Mouse (Mus musculus): ENCODE data around the gene Gm1043. TPM values are rescaled to one million over a fixed set of nuclear protein-coding genes. Genes with fewer than 3 reads are reported as not detected.
A peak's percentile ranks its signal among the peaks of the same experiment; 100 is the strongest.

Gene Gm1043
- polyA plus RNA-seq, 1 experiment from 2014 or later: 0.36 TPM

DNA sequence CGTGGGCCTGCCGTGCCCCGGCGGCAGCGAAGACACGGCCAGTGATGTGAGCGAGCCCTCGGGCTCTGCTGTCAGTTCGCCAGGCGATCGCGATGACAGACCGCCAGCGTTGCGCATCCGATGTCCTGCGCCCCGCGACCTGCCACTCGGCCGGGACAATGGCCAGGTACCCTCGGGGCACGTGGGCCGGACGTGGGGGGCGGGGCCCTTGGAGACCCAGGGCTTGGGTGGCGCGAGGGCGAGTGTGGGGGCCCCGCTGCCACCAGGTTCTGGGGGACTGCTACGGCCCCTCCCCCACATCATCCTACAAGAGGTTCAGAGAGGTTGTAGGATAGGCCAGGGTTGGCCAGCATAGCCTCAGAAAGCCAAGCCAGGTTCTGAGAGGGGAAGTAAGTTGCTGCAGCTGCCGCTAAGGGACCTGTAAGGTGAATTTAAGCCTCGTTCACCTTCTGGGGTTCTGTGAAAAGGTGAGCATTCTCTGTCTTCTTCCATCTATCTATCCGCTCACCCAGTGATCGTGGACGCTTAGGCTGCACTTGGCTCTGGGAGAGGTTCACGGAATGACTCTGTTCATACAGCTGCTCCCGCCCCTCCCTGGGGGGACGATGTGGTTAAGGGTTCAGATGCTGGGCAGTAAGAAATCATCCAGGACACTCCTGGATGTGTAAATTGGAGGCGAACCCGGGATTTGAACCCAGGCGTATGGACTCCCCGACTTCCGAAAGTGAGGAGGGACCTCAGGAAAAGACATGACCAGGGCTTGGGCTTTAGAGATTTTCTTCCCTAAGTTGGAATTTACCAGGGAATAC lies 157.4 kb downstream of the Gm1043 start:
- Histone ChIP-seq H3K4me1 (peaks cover 44% of the 10 kb centered on the region), H3K4me3 (peak overlapping the region; percentile 74), H3K9ac (peak overlapping the region; percentile 88), H3K36me3 (no peaks in the 10 kb centered on the region), H3K27me3 (peaks cover 63% of the 10 kb centered on the region), H3K27ac (peak overlapping the region; percentile 98), H3K4me2 (replicated peaks) (peak overlapping the region; percentile 74), H3K9me3 (replicated peaks) (no peaks in the 10 kb centered on the region)
- no peak for ATAC-seq (ENCODE audit: low FRiP score)
- WGBS: 9% methylated on average over 44 of the region's 44 CpGs

DNA sequence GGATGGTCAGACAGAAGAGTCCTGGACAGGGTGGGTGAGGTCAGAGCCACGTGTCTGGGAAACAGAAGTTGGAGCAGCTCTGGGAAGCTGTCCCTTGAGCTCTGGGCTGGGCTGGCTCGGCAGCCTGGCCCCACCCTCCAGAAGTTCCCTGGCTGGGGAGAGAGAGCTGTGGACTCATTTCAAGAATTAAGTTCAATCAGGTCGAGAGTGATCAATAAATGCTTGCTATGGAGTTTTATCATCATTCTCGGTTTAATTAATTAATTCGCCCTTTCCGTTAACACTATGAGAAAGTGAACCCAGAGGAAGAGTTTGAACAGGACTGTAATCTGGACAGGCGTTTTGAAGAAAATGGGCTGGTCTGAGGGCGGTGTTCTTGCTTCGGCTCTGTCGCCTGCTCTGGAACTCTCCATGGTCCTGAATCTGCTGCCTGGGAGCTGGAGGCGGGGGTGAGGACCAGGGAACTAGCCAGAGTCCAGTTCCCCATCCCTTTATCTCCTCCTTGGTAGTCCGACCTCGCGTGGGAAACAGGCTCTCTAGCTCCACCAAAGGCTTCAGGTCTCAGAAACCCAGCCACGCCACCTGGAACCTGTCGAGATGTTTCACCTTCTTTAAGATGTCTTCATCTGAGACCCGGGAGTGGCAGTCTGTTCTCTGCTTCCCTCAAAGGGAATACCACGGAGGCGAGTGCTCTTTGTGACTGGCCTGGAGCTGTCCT lies 158.2 kb downstream of the Gm1043 start:
- peaks cover 63% of the 10 kb centered on the region for H3K27me3 ChIP-seq
- no peak for ATAC-seq (ENCODE audit: low FRiP score)
- no peaks in the 10 kb centered on the region for H3K9me3 ChIP-seq (replicated peaks)
- peak overlapping the region; percentile 74 for H3K4me3 ChIP-seq
- WGBS: 2% methylated on average over 19 of the region's 19 CpGs
- peaks cover 51% of the 10 kb centered on the region for H3K4me1 ChIP-seq
- peak overlapping the region; percentile 98 for H3K27ac ChIP-seq
- H3K9ac ChIP-seq: peak overlapping the region; percentile 88
- H3K4me2 ChIP-seq (replicated peaks): peak overlapping the region; percentile 74
- H3K36me3 ChIP-seq: no peaks in the 10 kb centered on the region

DNA sequence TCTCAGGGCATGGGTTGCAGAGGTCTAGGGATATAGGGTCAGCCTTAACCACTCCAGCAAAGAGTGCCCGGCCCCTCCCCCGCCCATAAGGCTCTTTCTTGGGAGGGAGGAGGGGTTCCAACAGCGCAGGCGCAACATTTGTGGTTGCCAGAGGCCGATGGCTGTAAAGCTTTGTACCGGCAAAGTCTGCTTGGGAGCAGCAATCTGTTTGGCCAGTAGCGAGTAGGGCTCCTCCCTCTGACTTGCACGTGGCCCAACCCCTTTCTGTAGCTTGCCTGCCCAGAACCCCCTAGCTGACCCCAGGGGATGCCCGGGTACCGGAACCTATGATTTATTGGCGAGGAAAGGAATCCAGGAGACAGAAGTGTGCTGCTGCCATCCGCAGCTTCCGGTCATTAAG lies 159.0 kb downstream of the Gm1043 start:
- Histone ChIP-seq H3K27ac (peak overlapping the region; percentile 98), H3K4me3 (peak overlapping the region; percentile 74), H3K4me2 (replicated peaks) (peak overlapping the region; percentile 74), H3K36me3 (no peaks in the 10 kb centered on the region), H3K9me3 (replicated peaks) (no peaks in the 10 kb centered on the region), H3K27me3 (peaks cover 63% of the 10 kb centered on the region), H3K4me1 (peaks cover 60% of the 10 kb centered on the region), H3K9ac (peak overlapping the region; percentile 88)
- under 1% methylated on average over 13 of the region's 13 CpGs for WGBS
- ATAC-seq (ENCODE audit: low FRiP score): peak; percentile 30

DNA sequence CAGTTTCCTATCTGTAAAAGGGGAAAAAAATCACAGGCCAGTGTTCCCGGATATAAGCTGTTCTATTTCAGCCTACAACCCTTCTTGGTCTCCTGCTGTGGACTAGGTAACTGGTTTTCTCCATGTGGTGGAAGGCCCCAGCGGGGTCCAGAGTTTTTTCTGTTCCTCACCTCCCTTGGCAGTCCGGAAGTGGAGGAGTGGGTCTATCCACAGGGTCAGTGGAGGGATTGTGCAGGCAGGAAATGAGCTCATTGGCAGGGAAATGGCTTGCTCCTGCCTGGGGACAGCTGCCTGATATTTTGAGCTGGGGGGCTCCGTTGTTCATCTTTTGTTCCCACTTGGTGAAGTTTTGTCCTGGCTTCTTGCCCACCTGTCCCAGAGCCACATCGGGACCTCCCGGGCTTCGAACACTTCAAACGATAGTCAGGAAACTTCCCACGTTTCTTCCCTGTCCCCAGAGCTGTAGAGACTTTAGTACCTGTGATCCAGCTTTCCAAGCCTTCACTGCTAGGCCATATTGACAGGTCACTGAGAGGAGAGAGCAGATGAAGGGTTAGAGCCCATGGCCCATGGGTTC lies 159.6 kb downstream of the Gm1043 start:
- ATAC-seq (ENCODE audit: low FRiP score): no peak
- 34% methylated on average over 9 of the region's 9 CpGs for WGBS
- peaks cover 66% of the 10 kb centered on the region for H3K4me1 ChIP-seq
- peak overlapping the region; percentile 88 for H3K9ac ChIP-seq
- peak overlapping the region; percentile 98 for H3K27ac ChIP-seq
- no peaks in the 10 kb centered on the region for H3K9me3 ChIP-seq (replicated peaks)
- peak overlapping the region; percentile 74 for H3K4me3 ChIP-seq
- no peaks in the 10 kb centered on the region for H3K36me3 ChIP-seq
- peaks cover 58% of the 10 kb centered on the region for H3K27me3 ChIP-seq
- H3K4me2 ChIP-seq (replicated peaks): peak overlapping the region; percentile 74

DNA sequence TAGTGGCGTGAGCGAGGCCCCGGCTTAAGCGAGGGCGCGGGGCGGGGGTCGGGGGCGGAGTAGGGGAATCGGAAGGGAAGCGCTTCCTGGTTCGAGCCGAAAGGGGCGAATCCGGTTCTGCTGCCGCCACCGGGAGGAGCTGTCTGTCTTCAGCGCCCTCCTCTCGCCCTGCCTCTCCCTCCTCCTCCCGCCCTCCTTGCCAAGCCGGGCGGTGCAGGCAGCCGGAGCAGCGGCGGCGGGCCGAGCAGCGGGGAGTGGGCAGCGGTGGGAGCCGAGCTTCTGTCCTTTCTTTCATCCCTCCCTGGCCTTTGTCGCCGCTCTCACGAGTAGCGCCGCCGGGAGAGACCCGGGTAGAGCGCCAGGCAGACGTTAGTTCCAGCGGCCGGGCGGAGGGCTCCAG lies 160.5 kb downstream of the Gm1043 start:
- Histone ChIP-seq H3K27me3 (peaks cover 49% of the 10 kb centered on the region), H3K9me3 (replicated peaks) (no peaks in the 10 kb centered on the region), H3K9ac (peak overlapping the region; percentile 88), H3K27ac (peak overlapping the region; percentile 98), H3K4me2 (replicated peaks) (peak overlapping the region; percentile 74), H3K4me1 (peaks cover 69% of the 10 kb centered on the region), H3K4me3 (peak overlapping the region; percentile 74), H3K36me3 (no peaks in the 10 kb centered on the region)
- peak; percentile 46 for ATAC-seq (ENCODE audit: low FRiP score)
- WGBS: under 1% methylated on average over 40 of the region's 42 CpGs

DNA sequence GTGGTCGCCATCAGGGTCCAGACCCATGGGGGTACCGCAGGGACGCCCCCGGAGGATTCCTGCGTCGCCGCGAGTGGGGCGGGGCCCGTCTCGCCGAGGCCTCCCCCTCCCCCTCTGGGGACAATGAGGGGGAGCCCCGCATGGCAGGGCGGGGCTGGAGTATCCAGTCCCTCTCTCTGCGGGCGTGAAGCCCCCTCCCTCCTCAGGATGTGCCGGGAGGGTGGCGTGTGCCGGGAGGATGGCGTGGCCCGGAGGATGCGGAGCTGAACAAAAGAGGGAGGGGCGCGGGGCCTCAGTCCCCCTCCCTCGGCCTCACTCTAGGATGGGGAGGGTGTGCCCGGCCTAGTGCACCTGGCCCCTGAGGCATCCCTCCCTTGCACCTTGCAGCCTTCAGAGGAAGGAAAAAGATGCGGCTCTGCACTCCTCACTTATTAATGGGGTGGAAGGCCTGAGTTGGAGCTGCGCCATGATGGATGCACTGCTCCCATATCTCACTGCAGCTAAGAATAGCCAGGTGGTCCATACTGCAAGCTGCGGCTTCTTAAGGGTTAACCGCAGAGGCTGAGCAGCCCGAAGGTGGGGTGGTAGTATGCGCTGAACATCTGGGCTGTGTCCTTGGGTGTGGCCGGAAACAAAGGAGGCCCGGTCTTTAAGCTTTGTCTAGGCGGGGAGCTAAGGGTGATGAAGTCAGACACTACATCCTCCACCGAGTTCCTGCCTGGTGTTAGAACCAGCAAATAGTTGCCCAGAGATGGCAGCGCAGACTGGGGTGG lies 161.2 kb downstream of the Gm1043 start:
- ATAC-seq (ENCODE audit: low FRiP score): peak; percentile 71
- peak overlapping the region; percentile 88 for H3K9ac ChIP-seq
- 2% methylated on average over 35 of the region's 37 CpGs for WGBS
- H3K4me1 ChIP-seq: peaks cover 64% of the 10 kb centered on the region
- H3K9me3 ChIP-seq (replicated peaks): no peaks in the 10 kb centered on the region
- peak overlapping the region; percentile 74 for H3K4me2 ChIP-seq (replicated peaks)
- H3K27me3 ChIP-seq: peaks cover 42% of the 10 kb centered on the region
- H3K36me3 ChIP-seq: no peaks in the 10 kb centered on the region
- H3K4me3 ChIP-seq: peak overlapping the region; percentile 74
- H3K27ac ChIP-seq: peak overlapping the region; percentile 98

DNA sequence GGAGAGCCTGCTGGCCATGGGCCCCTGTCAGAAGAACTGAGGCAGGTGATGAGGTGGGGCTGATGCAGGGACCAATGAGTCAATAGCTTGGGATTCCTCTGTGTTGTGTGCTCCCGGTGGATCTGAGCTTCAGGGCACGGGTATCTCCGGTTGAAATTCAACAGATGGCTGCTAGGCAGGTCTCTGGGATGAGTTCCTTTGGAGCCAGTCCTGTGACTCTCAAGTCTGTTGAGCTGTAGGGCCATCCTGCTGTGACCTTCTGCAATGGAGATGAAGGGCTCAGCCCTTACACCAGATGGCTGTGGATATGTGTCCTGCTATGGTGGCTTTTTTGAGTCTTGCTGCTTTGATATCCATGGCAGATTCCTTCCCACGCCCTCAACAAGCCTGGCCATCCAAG lies 162.3 kb downstream of the Gm1043 start:
- Histone ChIP-seq H3K4me3 (peak overlapping the region; percentile 74), H3K4me1 (peaks cover 65% of the 10 kb centered on the region), H3K9ac (peak overlapping the region; percentile 88), H3K27ac (peak overlapping the region; percentile 98), H3K27me3 (peaks cover 31% of the 10 kb centered on the region), H3K36me3 (0 out of 2 replicates have a peak, but pooled peaks cover 3% of the 10 kb centered on the region), H3K4me2 (replicated peaks) (peak overlapping the region; percentile 74), H3K9me3 (replicated peaks) (no peaks in the 10 kb centered on the region)
- 38% methylated on average over 4 of the region's 4 CpGs for WGBS
- ATAC-seq (ENCODE audit: low FRiP score): no peak

DNA sequence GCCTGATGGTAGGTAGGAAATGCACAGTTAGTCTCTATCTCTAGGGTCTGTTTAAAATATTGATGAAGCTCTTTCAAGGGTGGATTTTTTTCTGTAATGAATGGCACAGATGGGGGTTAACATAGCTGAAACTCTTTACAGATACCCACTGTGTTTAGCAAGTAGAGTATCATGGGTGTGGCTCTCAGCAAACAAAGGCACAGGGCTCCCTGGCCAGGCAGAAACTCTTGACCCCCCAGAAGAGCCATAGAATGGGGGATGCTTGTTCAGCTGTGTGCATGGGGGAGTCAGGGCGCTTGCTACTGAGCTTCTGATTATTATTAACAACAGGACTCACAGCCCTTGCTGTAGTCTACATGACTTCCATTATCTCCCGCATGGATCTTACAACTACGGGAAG lies 163.7 kb downstream of the Gm1043 start:
- peaks cover 62% of the 10 kb centered on the region for H3K4me1 ChIP-seq
- peak overlapping the region; percentile 58 for H3K9ac ChIP-seq
- peak overlapping the region; percentile 74 for H3K4me3 ChIP-seq
- peaks cover 10% of the 10 kb centered on the region; the same call in 1 of the 2 replicates for H3K36me3 ChIP-seq
- ATAC-seq (ENCODE audit: low FRiP score): no peak
- peak overlapping the region; percentile 74 for H3K4me2 ChIP-seq (replicated peaks)
- no peak overlapping the region for H3K27ac ChIP-seq
- 67% methylated on average over 3 of the region's 3 CpGs for WGBS
- peaks cover 19% of the 10 kb centered on the region for H3K27me3 ChIP-seq
- H3K9me3 ChIP-seq (replicated peaks): no peaks in the 10 kb centered on the region

DNA sequence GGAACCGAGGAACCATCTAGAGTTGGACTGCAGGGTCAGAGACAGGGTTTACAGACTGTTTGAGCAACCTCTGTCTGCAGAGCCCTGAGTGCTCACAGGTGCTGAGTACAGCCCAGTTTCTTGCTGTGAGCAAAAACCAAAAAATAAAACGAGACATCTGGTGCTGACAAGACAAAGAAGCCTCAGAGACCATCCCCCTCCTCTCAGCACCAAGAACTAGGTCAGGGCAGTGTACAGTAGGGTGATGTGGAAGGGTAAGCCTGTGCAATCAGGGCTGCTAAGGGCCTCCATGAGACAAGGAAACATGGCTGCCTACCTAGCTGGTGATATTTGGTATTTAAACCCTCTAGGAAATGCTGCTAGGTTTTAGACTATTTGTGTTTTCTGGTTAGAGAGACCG lies 166.4 kb downstream of the Gm1043 start:
- Histone ChIP-seq H3K27me3 (no peaks in the 10 kb centered on the region), H3K9ac (no peak overlapping the region), H3K36me3 (peaks cover 10% of the 10 kb centered on the region; the same call in 1 of the 2 replicates), H3K4me2 (replicated peaks) (no peak overlapping the region), H3K9me3 (replicated peaks) (no peaks in the 10 kb centered on the region), H3K4me3 (no peak overlapping the region), H3K27ac (no peak overlapping the region), H3K4me1 (peaks cover 70% of the 10 kb centered on the region)
- ATAC-seq (ENCODE audit: low FRiP score): no peak
- WGBS: 84% methylated on average over 3 of the region's 3 CpGs

DNA sequence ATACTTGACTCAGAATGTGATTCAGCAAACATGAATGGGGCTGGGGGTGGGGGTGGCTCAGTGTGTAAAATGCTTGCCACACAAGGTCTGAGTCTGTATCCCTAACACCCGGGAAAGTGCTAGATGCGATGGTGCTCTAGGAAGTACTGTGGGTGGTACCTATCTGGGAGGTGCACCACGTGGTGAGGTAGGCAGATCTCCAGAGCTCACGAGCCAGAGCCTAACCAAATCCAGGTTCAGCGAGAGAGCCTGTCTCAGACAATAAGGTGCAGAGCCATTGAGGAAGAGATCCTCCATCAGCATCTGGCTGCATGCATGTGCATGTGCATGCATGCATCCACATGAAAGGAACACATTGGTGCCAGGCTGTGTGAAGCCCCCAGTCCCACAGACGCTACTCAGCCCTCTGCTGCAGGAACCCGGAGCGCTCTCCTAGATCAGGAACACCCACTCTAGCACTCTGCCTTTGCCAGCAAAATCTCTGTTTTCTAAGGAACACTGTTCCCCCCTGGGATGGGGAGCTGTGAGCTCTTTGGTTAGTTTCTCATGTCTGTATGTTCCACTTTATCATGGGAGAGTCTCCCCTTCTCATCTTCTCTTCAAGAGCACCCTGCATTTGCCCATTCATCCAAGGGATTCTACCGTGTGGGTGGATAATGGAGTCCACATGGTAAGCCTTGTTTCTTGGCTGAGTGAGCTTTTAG lies 167.1 kb downstream of the Gm1043 start:
- Histone ChIP-seq H3K27ac (no peak overlapping the region), H3K9ac (no peak overlapping the region), H3K4me3 (no peak overlapping the region), H3K9me3 (replicated peaks) (no peaks in the 10 kb centered on the region), H3K27me3 (no peaks in the 10 kb centered on the region), H3K4me1 (peaks cover 75% of the 10 kb centered on the region), H3K4me2 (replicated peaks) (no peak overlapping the region), H3K36me3 (peaks cover 10% of the 10 kb centered on the region; the same call in 1 of the 2 replicates)
- 84% methylated on average over 9 of the region's 9 CpGs for WGBS
- ATAC-seq (ENCODE audit: low FRiP score): no peak

DNA sequence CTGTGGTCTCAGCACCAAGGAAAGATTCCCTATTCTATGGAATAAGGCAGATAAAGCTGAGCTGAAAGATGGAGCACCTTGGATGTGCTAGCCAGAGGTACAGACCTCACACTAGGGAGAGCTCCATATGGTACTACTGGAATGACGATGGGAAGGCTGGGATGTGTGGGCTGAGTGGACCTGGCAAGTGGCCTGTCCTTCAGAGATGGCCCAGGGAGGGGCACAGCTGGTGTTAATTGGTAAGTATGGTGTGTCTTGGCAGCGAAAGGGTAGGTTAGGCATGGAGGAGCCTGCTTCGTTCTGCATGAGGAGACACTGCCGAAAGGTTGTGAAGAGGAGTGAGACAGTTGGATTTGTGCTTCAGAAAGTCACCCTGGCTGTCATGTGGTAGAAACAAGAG lies 169.4 kb downstream of the Gm1043 start:
- WGBS: 79% methylated on average over 4 of the region's 4 CpGs
- no peaks in the 10 kb centered on the region for H3K9me3 ChIP-seq (replicated peaks)
- peaks cover 65% of the 10 kb centered on the region for H3K4me1 ChIP-seq
- H3K27me3 ChIP-seq: no peaks in the 10 kb centered on the region
- ATAC-seq (ENCODE audit: low FRiP score): no peak
- H3K4me2 ChIP-seq (replicated peaks): no peak overlapping the region
- H3K27ac ChIP-seq: no peak overlapping the region; the same call in 1 of the 2 replicates
- no peak overlapping the region for H3K4me3 ChIP-seq
- no peak overlapping the region for H3K9ac ChIP-seq
- H3K36me3 ChIP-seq: peaks cover 10% of the 10 kb centered on the region; the same call in 1 of the 2 replicates

Data from hindbrain, embryonic 12.5 days (tissue).